Mouse (Mus musculus): Measurements from ENCODE around the gene Gtsf2.
A peak's percentile ranks its signal among the peaks of the same experiment; 100 is the strongest.
"Not testable (repeated sequence)": the region's sequence is repeated elsewhere in the genome, so short reads cannot be mapped to it uniquely, and the experiment has no call there.

Gene Gtsf2

DNA sequence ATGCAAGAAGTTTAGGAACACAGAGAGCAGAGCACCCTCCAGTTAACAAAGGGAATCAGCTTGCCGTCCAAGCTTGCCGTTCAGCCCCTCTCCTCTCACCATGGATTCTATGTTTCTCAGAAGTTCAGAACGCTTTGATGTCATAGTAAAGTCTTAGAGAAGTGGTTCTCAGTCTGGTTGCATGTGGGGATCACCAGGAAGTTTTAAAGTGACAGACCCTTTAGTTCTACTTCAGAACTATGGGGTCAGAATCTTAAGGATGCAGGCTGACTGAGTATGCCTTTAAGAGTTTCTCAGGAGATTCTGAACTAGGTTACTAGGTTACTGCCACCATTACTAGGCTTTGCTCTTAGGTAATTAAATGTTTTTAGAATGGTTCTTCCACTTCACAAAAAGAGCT lies at the start of gene Gtsf2:
TSS of gene Gtsf2 (minus strand) at position 101 of the 400 bp plus-strand sequence.
- no peak for DNase-seq (ENCODE audit: low read depth, low spot score)

DNA sequence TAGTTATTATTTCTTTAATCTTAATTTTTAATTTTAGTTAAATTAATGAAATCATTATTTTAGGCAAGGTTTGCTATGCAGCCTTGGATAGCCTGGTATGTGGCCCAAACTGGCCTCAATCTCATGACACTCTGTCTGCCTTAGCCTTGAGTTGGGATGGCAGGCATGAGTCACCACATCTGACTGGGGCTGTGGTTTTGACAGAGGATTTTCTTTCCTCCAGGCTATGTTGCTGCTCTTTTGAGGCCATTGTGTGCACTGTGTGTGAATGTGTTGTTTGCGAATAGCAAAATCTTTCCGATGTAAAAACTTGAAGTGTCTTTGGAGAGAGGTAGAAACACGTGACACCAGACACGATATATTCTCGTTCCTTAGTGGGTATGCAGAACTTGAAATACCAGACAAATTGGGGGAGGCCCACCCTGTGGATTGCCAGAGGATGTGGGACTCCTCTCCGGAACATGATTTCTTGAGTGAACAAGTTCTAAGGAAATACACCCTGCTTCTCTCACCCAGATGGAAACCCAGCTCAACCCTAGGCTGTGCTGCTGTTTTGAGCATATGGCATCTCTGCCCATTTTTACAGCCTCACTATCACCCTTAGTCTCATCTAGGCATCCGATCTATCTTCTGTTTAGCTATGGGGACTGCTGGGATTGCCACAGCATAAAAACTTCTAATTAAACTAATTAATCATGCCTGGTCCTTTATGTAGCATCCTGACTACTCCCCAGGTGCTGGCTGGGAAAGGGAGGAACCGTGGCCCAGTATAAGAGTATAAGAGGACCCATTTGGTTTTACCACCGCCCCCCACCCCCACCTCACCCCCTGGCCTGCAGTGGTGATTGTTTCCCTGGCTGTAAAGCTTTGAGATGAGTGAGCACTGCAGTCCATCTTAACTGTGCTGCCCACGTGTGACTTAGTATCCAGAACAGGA lies 48.2 kb upstream of the Gtsf2 start:
- DNase-seq (ENCODE audit: low read depth, low spot score) = no peak

DNA sequence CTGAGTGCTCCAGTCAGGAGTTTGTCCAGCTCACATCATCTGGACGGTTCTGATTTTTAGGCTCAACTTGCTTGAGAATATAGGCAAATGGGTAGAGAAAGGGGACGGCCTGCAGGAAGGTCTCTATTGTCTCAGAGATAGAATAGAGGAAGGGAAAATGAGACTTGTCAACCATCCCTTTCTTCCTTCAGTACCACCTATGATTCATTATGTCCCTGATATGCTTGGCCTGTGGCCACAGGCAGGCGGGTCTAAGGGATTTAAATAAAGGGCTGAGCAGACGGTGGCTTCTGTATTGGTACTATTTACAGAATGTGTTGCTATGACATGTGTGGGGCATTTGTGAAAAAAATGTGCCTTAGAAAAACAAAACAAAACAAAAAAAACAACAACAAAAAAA lies 40.1 kb upstream of the Gtsf2 start:
- DNase-seq (ENCODE audit: low read depth, low spot score) = no peak

DNA sequence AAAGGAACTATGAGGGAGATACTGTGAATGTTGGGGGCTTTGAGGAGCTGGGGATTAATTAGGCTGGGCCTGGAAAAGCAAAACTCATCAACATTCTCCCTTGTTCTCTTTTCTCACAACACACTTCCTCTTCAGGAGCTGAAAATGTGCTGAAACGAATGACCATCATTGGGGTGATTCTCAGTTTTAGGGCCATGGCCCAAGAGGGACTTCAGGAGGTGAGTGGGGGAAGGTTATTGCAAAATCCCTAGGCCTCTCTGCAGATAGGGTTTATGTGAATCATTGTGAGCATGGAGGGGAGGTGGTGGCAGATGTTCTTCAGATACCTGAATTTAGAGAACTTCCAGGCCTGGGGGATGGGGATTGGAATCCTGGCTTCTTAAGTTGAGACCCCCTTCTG lies 38.4 kb upstream of the Gtsf2 start:
- DNase-seq (ENCODE audit: low read depth, low spot score) = no peak

DNA sequence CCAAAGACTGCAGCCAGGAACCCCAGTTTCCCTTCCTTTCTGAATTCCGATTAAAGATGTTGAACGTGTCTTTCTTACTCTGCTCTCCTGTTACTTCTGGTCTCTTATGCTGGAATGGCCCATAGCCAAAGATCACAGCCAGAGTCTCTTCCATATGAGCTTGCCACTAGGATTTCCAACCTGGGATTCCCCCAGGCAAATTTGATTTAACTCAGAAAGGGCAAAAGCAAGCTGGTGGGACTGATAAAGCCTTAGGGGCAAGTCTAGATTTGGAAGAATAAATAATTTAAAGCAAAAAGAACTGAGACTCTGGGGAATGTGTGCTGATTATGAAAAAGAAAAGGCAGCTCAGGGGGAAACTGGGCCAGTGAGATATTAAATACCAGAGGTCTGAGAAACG lies 36.8 kb upstream of the Gtsf2 start:
- DNase-seq (ENCODE audit: low read depth, low spot score) = no peak

DNA sequence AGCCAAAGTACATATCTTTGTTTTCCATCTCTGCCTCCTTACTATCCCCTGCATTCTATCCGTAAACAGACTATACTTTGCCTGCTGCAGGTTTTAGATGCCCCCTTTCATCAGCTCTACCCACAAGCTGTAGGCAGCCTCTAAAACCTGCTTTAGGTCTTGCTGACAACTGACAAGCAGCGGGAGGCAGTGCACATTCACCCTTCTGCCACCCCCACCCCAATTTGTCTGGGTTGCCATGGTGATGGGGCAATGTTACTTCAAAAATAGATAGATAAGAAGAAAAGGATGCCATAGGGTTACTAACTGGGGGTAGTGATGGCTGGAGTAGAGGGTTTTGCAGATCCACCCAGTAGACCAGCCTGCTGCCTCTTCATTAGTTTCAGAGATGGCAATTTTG lies 36.2 kb upstream of the Gtsf2 start:
- no peak for DNase-seq (ENCODE audit: low read depth, low spot score)

DNA sequence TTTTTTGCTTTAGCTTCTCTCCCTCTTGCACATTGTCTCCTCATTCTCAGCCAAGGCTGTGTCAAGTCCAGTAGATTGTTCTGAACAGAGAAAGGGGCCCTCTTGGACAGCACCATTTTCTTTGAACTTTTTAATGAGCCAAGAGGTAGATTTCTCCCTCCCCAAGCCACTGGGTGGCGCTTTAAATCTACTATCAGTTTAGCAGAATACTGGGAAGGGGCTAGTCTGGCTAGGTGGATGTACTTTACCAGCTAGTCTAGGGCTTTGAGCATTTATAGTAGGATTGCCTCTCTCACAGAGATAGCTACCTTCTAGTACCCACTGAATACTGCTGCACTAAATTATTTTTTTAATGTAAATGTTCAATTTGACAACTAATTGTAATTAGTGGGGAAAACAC lies 34.2 kb upstream of the Gtsf2 start:
- peak; percentile 54 for DNase-seq (ENCODE audit: low read depth, low spot score)

DNA sequence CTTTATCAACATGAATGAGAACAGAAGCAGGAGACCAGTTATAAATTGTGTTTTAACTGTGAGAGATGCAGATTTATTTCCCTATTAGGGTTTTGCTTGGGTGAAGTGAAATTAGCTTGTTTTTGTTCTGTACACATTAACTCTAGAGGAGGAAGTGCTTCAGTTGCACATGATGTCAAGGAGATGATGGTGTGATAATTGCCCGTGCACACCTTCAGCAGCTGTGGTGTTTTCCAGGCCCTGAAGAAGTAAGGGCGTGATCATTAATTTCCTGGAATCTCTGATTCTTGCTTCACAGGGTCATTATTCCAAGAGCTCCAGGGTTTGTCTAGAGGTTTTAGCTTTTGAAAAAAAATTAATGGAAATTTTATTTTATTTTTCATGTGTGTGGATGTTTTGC lies 31.9 kb upstream of the Gtsf2 start:
- DNase-seq (ENCODE audit: low read depth, low spot score) = no peak

DNA sequence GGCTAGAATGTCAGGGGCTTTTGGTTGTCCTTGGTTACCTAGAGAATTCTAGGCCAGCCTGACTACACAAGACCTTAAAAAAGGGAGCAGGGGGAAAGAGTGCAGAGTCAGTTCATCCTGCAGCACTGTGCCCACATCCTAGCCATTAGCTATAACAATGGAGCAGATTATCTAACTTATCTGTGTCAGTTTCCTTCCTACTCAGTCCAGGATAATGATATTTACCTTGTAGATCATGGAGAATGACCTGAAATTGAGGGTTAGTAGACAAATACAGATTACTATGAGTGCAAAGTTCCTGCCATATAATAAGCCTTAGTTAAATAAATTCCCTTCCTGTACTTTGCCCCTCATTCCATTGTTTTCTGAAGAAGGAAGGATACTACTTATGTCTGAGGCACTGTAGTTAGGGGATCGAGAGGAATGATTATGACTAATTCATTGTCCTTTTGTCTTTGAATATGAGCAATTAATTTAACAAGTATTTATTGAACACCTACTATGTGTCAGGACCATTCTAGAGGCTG lies 30.9 kb upstream of the Gtsf2 start:
- no peak for DNase-seq (ENCODE audit: low read depth, low spot score)

DNA sequence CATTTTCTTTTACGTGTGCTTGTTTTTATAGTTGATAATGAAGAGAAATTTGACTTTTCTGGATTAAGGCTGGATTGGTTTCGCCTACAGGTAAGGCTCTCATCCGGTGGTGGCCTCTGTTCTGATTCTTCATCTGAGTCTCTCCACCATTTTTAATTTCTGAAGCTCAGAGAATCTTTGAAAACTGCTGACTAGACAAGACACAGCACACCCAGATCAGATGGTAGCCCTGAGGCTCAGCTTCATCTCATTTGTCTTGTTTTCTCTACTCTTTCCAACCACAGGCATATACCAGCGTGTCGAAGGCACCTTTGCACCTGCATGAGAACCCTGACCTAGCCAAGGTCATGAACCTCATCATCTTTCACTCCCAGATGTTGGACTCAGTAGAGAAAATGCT lies 25.5 kb upstream of the Gtsf2 start:
- no peak for DNase-seq (ENCODE audit: low read depth, low spot score)

DNA sequence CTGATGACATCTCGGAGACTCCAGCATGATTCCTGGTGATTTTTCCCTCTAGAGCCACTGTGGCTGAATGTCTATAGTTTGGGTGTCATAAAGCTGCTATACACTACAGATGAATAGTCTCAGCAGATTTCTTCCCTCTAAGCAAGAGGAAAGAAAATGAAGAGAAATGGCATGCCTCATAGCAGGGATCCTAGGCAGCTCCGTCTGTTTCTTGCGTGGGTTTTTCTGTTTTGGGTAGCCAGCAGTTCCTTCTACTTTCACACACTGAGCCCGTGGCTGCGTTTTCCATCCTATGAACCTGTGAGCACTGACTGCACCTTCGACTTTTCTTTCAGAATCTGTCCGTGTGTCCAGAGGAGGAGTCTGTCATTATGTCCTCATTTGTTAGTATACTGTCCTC lies 24.9 kb upstream of the Gtsf2 start:
- DNase-seq (ENCODE audit: low read depth, low spot score) = no peak

DNA sequence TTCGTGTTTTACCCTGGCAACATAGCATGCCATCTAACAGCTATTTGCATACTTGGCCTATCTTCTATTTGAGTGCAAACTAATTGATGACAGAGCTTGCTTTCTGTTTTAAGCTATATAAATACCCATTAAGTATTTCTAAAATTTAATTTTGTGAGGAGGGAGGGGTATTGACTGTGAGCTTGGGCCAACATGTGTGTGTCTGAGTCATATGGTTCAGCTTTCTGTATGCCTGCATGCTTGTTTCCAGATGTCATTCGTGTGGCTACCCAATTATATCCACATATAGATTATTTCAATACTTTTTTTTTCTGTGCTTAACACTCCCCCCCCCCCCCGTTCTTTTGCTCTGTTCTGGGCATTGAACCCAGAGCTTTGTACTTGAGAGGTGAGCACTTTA lies 24.0 kb upstream of the Gtsf2 start:
- no peak for DNase-seq (ENCODE audit: low read depth, low spot score)

DNA sequence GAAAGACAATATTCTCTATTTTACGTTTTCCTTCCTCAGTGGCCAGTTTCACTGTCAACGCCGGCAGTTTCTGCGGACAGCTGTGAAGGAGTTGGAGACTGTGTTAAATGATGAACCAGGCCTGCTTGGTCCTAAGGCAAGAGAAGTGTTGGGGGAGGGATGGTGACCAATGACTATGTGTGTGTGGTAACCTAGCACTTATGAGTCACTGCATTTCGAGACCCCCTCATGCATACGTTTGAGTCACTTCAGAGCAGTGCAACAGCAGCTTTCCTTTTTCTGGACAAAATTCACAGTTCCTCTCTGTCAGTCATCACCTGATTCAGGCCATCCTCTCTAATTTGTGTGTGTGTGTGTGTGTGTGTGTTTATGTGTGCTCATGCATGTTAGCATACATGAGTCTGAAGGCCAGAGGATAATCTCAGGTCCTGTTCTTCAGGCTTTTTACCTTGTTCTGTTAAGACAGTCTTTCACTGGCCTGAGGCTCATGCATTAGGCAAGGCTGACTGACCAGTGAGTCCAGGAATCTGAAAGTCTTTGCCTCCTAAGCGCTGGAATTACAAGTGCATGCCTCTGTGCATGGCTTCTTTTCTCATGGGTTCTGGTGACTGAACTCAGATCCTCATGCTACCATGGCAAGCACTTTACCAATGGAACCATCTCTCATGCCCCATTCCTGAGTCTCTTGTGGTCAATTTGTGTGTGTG lies 23.4 kb upstream of the Gtsf2 start:
- no peak for DNase-seq (ENCODE audit: low read depth, low spot score)

DNA sequence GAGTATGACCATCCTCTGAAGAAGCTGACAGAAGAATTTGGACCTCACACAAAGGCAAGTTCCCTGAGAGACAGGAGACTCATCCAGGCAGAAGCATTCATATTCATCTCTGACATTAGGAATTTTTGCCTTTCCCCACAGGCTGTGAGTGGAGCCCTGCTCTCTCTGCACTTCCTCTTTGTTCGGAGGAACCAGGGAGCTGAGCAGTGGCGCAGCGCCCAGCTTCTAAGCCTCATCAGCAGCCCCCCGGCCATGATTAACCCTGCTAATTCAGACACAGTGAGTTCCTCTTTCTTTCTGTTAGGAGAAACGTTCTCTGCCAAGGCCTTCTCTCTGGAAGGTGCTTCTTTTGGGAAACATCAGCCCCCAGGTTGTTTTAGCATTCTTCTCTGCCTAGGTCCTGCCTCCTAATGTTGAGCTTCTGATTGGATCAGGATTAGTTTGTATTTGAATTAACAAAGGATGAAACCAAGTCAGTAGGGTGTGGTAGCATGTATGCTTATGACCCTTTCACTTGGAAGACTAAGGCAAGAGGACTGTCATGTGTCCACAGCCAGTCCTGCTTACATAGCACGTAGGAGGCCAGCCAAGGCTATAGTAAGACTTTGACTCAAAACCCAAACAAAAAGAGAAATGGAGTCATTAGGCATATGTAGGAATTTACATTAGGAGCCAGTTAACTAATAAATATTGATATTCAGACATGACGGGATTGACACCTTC lies 14.4 kb upstream of the Gtsf2 start:
- DNase-seq (ENCODE audit: low read depth, low spot score) = no peak

DNA sequence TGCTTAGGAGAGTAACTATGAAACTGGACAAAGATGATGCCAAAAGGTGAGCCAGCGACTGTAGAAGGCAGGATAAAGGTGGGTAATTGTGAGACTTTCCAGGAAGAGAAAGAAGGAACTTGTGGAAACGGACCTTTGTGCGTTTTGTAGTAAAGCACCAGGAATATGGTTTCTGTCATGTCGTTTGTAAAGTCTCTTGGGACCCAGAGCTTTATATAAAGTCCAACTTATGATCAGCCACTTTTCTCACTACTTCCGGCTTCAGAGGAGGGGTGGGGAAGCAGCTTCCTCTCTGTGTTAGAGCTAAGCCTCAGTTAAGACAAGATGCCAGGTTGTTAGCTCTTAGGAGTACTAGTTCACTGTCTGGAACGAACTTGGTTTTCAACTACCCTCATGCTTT lies 6.2 kb upstream of the Gtsf2 start:
- DNase-seq (ENCODE audit: low read depth, low spot score) = no peak

DNA sequence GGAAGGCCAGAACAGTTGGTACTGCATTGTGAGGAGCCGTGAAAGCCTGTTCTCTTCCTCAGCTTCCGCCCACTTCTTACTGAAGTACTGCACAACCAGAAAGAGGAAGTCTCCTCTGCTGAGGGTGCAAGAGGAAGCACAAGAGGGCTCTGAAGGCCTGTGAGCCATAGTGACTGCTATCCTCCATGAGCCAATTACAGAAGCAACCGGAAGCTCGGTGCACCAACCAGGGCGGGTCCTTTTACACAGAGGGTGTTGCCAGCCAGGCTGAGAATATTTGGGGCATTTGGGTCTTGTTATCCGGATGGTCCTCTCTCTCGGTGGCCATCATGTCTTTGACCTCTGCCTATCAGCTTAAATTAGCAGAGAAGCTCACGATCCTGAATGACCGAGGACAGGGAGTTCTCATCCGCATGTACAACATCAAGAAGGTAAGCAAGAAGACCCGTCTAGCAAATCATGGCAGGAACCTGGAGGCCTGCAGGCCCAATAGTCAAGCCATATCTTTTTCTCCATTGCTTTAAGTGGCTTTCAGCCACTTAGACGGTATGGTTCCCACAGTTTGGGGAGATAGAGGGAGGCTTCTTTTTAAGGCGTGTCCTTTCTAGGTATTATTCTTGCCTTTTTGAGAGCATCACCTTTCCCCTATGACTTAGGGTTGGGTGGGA lies 5.4 kb upstream of the Gtsf2 start, which contains the start of gene Nckap1l:
TSS of gene Nckap1l (plus strand) at position 244 of the 668 bp plus-strand sequence.
- DNase-seq (ENCODE audit: low read depth, low spot score) = no peak

DNA sequence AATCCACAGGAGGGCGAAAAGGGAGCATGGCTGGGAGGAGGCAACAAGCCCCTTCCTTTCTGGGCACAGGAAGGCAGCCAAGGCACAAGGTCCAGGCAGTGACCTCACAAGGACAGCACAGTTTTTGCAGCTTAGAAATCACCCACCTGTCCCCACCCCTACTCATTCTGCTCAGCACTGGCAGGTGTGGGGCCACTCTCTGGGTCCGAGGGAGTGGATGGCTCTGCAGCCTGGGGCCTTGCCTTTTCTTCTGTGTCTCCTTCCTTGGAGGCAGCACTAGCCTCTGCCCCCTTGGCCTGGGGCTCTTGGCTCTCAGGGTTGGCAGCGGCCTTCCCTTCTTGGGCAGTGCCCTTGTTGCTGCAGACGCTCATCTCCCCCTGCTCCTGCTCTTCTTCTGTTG lies 2.3 kb downstream of the Gtsf2 start:
- not testable (repeated sequence) for DNase-seq (ENCODE audit: low read depth, low spot score)

DNA sequence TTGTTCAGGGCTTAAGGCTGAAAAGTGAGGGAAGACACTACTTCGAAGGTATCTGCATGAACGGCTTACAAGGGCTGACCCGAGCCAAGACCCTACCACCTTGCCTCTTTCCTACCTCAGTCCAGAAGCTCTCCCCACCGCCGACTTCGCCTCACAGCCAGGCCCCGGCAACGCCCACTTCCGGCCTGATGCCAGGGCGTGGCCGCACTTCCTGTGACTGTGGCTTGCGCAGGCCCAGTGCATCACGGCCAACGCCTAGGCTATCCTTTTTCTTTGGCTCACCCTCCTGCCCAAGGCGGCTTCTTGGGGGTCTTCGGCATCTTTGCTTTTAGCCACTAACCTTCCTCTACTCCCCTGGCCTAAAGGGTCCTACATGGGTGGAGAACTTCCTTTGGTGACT lies 18.0 kb downstream of the Gtsf2 start, which contains the start of gene Gtsf1:
TSS of gene Gtsf1 (minus strand) at position 230 of the 400 bp plus-strand sequence.
- peak; percentile 47 for DNase-seq (ENCODE audit: low read depth, low spot score)

DNA sequence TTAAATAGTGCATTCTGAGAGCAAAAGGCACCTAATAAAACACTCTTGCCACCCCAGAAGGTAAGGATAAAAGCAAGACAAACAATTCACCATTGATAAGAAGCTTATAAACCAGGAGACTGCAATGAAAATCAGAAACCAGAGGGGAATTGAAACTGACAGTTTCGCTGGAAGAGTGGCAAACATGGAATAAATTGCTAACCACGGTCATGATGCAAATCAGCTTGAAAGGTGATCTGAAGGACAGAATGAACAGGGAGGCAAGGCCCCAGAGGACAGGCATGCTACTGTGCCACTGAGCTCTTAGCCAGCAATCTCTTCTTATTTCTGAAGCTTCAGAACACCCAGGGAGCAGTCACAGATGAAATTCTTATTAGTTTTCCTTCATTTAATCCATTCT lies 21.3 kb downstream of the Gtsf2 start:
- DNase-seq (ENCODE audit: low read depth, low spot score) = no peak

DNA sequence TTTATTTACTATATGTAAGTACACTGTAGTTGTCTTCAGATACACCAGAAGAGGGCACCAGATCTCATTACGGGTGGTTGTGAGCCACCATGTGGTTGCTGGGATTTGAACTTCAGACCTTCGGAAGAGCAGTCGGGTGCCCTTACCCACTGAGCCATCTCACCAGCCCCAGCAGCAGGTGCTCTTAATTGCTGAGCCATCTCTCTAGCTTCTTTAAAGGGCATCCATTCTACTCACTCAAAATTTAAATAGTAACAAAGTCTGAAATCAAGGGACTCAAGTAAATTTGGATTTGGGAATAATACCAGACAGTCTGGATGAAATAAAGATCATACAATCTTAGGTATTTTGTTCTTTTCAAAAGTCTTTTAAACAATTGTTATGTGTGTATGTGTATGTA lies 42.7 kb downstream of the Gtsf2 start:
- DNase-seq (ENCODE audit: low read depth, low spot score) = peak; percentile 29

DNA sequence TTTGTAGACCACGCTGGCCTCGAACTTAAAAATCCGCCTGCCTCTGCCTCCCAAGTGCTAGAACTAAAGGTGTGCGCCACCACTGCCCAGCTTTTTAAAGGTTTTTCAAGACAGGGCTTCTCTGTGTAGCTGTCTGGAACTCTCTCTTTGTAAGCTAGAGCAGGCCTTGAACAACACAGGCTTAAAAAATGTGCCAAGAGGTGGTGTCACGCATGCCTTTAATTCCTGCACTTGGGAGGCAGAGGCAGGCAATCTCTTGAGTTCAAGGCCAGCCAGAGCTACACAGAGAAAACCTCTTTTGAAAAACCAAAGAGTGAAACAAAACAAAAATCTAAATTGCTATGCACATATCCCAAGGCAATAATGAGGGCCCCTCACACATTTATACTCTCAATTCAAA lies 46.9 kb downstream of the Gtsf2 start:
- DNase-seq (ENCODE audit: low read depth, low spot score) = peak; percentile 38

Measured in ES-CJ7 (cell line).